Mouse (Mus musculus): ENCODE measurements around the gene Tcf25. TPM values are rescaled to one million over a fixed set of nuclear protein-coding genes. Genes with fewer than 3 reads are reported as not detected.
A peak's percentile ranks its signal among the peaks of the same experiment; 100 is the strongest.
"Not testable (repeated sequence)": the region's sequence is repeated elsewhere in the genome, so short reads cannot be mapped to it uniquely, and the experiment has no call there.

The Tcf25 gene
- total RNA-seq, 1 experiment from 2014 or later = 275 TPM

GRCm38 (mm10) chr8:123422781-123423159, 49.2 kb downstream of the Tcf25 start:
- ATAC-seq (ENCODE audit: extremely low read depth, insufficient number of reproducible peaks, low FRiP score, poor library complexity, severe bottlenecking) = no peak

- no peak for ATAC-seq (ENCODE audit: extremely low read depth, insufficient number of reproducible peaks, low FRiP score, poor library complexity, severe bottlenecking)
Observed at GRCm38 (mm10) chr8:123423441-123423840, 49.9 kb downstream of the Tcf25 start, which contains the start of gene Def8. Def8 (plus strand) TSS chr8:123423527.

GRCm38 (mm10) chr8:123426511-123427509, 53.3 kb downstream of the Tcf25 start:
- no peak for ATAC-seq (ENCODE audit: extremely low read depth, insufficient number of reproducible peaks, low FRiP score, poor library complexity, severe bottlenecking)

- no peak for ATAC-seq (ENCODE audit: extremely low read depth, insufficient number of reproducible peaks, low FRiP score, poor library complexity, severe bottlenecking)
Observed at GRCm38 (mm10) chr8:123427639-123428275, 54.2 kb downstream of the Tcf25 start.

- ATAC-seq (ENCODE audit: extremely low read depth, insufficient number of reproducible peaks, low FRiP score, poor library complexity, severe bottlenecking) = no peak
Observed at GRCm38 (mm10) chr8:123428343-123428893, 54.9 kb downstream of the Tcf25 start.

GRCm38 (mm10) chr8:123428939-123429721, 55.6 kb downstream of the Tcf25 start:
- ATAC-seq (ENCODE audit: extremely low read depth, insufficient number of reproducible peaks, low FRiP score, poor library complexity, severe bottlenecking) = no peak

- ATAC-seq (ENCODE audit: extremely low read depth, insufficient number of reproducible peaks, low FRiP score, poor library complexity, severe bottlenecking) = not testable (repeated sequence)
Observed at GRCm38 (mm10) chr8:123429722-123430013, 56.1 kb downstream of the Tcf25 start.

- not testable (repeated sequence) for ATAC-seq (ENCODE audit: extremely low read depth, insufficient number of reproducible peaks, low FRiP score, poor library complexity, severe bottlenecking)
Observed at GRCm38 (mm10) chr8:123430936-123431335, 57.4 kb downstream of the Tcf25 start.

GRCm38 (mm10) chr8:123431616-123432365, 58.2 kb downstream of the Tcf25 start:
- no peak for ATAC-seq (ENCODE audit: extremely low read depth, insufficient number of reproducible peaks, low FRiP score, poor library complexity, severe bottlenecking)

- no peak for ATAC-seq (ENCODE audit: extremely low read depth, insufficient number of reproducible peaks, low FRiP score, poor library complexity, severe bottlenecking)
Observed at GRCm38 (mm10) chr8:123432381-123432780, 58.8 kb downstream of the Tcf25 start.

- ATAC-seq (ENCODE audit: extremely low read depth, insufficient number of reproducible peaks, low FRiP score, poor library complexity, severe bottlenecking) = not testable (repeated sequence)
Observed at GRCm38 (mm10) chr8:123433241-123433974, 59.9 kb downstream of the Tcf25 start.

GRCm38 (mm10) chr8:123441788-123442187, 68.2 kb downstream of the Tcf25 start:
- ATAC-seq (ENCODE audit: extremely low read depth, insufficient number of reproducible peaks, low FRiP score, poor library complexity, severe bottlenecking) = no peak

- no peak for ATAC-seq (ENCODE audit: extremely low read depth, insufficient number of reproducible peaks, low FRiP score, poor library complexity, severe bottlenecking)
Observed at GRCm38 (mm10) chr8:123442351-123442750, 68.8 kb downstream of the Tcf25 start.

GRCm38 (mm10) chr8:123442871-123443575, 69.5 kb downstream of the Tcf25 start:
- peak; percentile 88 for ATAC-seq (ENCODE audit: extremely low read depth, insufficient number of reproducible peaks, low FRiP score, poor library complexity, severe bottlenecking)

- no peak for ATAC-seq (ENCODE audit: extremely low read depth, insufficient number of reproducible peaks, low FRiP score, poor library complexity, severe bottlenecking)
Observed at GRCm38 (mm10) chr8:123443576-123443921, 70.0 kb downstream of the Tcf25 start.

GRCm38 (mm10) chr8:123444131-123444530, 70.6 kb downstream of the Tcf25 start:
- ATAC-seq (ENCODE audit: extremely low read depth, insufficient number of reproducible peaks, low FRiP score, poor library complexity, severe bottlenecking) = no peak

GRCm38 (mm10) chr8:123445981-123446380, 72.4 kb downstream of the Tcf25 start:
- ATAC-seq (ENCODE audit: extremely low read depth, insufficient number of reproducible peaks, low FRiP score, poor library complexity, severe bottlenecking) = no peak
